Mouse (Mus musculus) ovary, adult 18-20 months (tissue): ENCODE measurements around the gene Neil1.

Experiments used
- DNase-seq: peaks from one replicate; pipeline ENCODE4 v3.0.0; 2022; ENCODE audit warnings: low spot score, mixed read lengths

The Neil1 gene

GRCm38 (mm10) chr9:57148144-57148878 lies at the start of gene Neil1:
Gene Neil1, minus strand, starts transcription at chr9:57148305.
- DNase-seq = peak; percentile 80

GRCm38 (mm10) chr9:57197414-57197813 lies 49.3 kb upstream of the Neil1 start:
- DNase-seq = no peak

GRCm38 (mm10) chr9:57196708-57197107 lies 48.6 kb upstream of the Neil1 start:
- no peak for DNase-seq

- no peak for DNase-seq
These were observed 20.3 kb upstream of the Neil1 start for GRCm38 (mm10) chr9:57168411-57168810.

GRCm38 (mm10) chr9:57166173-57166572 lies 18.1 kb upstream of the Neil1 start:
- no peak for DNase-seq

- DNase-seq = no peak
These were observed 15.0 kb upstream of the Neil1 start for GRCm38 (mm10) chr9:57163137-57163536.

- no peak for DNase-seq
These were observed 14.4 kb upstream of the Neil1 start for GRCm38 (mm10) chr9:57162496-57162895.

- DNase-seq = no peak
These were observed 10.4 kb upstream of the Neil1 start for GRCm38 (mm10) chr9:57158506-57158905.

- DNase-seq = peak; percentile 91
These were observed 9.9 kb upstream of the Neil1 start, which contains the start of gene Commd4 for GRCm38 (mm10) chr9:57158013-57158470. Gene Commd4, minus strand, starts transcription at chr9:57158331.

- no peak for DNase-seq
These were observed 9.4 kb upstream of the Neil1 start for GRCm38 (mm10) chr9:57157499-57157898.

GRCm38 (mm10) chr9:57156823-57157222 lies 8.7 kb upstream of the Neil1 start:
- DNase-seq = no peak

- DNase-seq = no peak
These were observed 8.3 kb upstream of the Neil1 start for GRCm38 (mm10) chr9:57156383-57156782.

GRCm38 (mm10) chr9:57152331-57152730 lies 4.2 kb upstream of the Neil1 start:
- no peak for DNase-seq

GRCm38 (mm10) chr9:57150192-57150591 lies 2.1 kb upstream of the Neil1 start:
- no peak for DNase-seq

GRCm38 (mm10) chr9:57149021-57149420 lies 916 bp upstream of the Neil1 start:
- no peak for DNase-seq

- DNase-seq = no peak
These were observed 631 bp downstream of the Neil1 start for GRCm38 (mm10) chr9:57147205-57148143.

- no peak for DNase-seq
These were observed 1.5 kb downstream of the Neil1 start for GRCm38 (mm10) chr9:57146451-57147066.

- no peak for DNase-seq
These were observed 3.3 kb downstream of the Neil1 start for GRCm38 (mm10) chr9:57144830-57145229.

GRCm38 (mm10) chr9:57143212-57143611 lies 4.9 kb downstream of the Neil1 start:
- DNase-seq = no peak

GRCm38 (mm10) chr9:57141417-57142353 lies 6.4 kb downstream of the Neil1 start:
- DNase-seq = no peak

- DNase-seq = no peak
These were observed 8.5 kb downstream of the Neil1 start for GRCm38 (mm10) chr9:57139571-57139970.
